Mouse (Mus musculus): Measurements from ENCODE around the gene Ccdc92b. TPM values are rescaled to one million over a fixed set of nuclear protein-coding genes. Genes with fewer than 3 reads are reported as not detected.

The Ccdc92b gene
- 4.4 and 5.0 TPM in 2 replicates for polyA plus RNA-seq (2015; fragmentation: Nextera tagmentation; extraction: Ambion mirVana)

GRCm38 (mm10) chr11:74619201-74619955, at the start of gene Ccdc92b:
Gene Ccdc92b, plus strand, starts transcription at chr11:74619605.

GRCm38 (mm10) chr11:74610545-74611176, 8.7 kb upstream of the Ccdc92b start, which contains the start of gene Rap1gap2:
Gene Rap1gap2, minus strand, starts transcription at chr11:74610915.

GRCm38 (mm10) chr11:74649095-74649646, 29.8 kb downstream of the Ccdc92b start, which contains the start of gene Cluh:
Gene Cluh, plus strand, starts transcription at chr11:74649495.

Other genes starting within 250 kb of the Ccdc92b start
- gene Rap1gap2, start 8.7 kb upstream of the Ccdc92b start, polyA plus RNA-seq (2015; fragmentation: Nextera tagmentation; extraction: Ambion mirVana): 3.2 and 4.5 TPM in 2 replicates
- 11.7 and 12.5 TPM in 2 replicates for gene Cluh, start 29.9 kb downstream of the Ccdc92b start, polyA plus RNA-seq (2015; fragmentation: Nextera tagmentation; extraction: Ambion mirVana)
- gene Pafah1b1, start 105.1 kb downstream of the Ccdc92b start, polyA plus RNA-seq (2015; fragmentation: Nextera tagmentation; extraction: Ambion mirVana): 46.9 and 51.4 TPM in 2 replicates
- 22.0 and 24.6 TPM in 2 replicates for gene Mettl16, start 151.2 kb downstream of the Ccdc92b start, polyA plus RNA-seq (2015; fragmentation: Nextera tagmentation; extraction: Ambion mirVana)
- 3.3 TPM in 2 replicates for gene Mnt, start 211.3 kb downstream of the Ccdc92b start, polyA plus RNA-seq (2015; fragmentation: Nextera tagmentation; extraction: Ambion mirVana)